Mouse (Mus musculus) embryo, embryonic 10.5 days (tissue): ENCODE measurements around the gene Unc45b.

ENCODE experiments used
- DNase-seq: peaks from one replicate; pipeline ENCODE4 v3.0.0-alpha.2; 2015; ENCODE audit warnings: low spot score

Gene Unc45b

DNA sequence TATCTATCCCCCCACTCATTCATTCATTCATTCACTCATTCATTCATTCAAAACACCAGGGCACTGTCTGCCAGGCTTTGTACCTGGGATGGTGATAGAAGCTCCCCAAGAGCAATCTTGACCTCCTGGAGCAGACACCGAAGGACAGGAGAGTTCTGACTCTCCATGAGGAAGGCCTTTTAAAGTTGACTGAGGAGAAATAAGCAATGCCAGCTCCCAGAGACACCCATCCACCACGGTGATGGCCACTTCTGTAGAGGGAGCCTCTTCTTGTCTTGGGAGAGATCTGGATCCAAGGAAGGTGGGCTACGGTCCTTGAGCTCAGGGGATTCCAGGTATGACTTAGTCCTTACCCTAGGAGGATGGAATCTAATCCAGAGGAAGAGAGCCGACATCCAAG is at the start of gene Unc45b:
TSS of gene Unc45b (plus strand) at position 301 of the 400 bp plus-strand sequence.
- DNase-seq, result no peak

GRCm38 (mm10) chr11:82860759-82861158 is 49.6 kb upstream of the Unc45b start:
- DNase-seq, result no peak

- no peak for DNase-seq
Measured at GRCm38 (mm10) chr11:82861558-82861957, 48.8 kb upstream of the Unc45b start.

DNA sequence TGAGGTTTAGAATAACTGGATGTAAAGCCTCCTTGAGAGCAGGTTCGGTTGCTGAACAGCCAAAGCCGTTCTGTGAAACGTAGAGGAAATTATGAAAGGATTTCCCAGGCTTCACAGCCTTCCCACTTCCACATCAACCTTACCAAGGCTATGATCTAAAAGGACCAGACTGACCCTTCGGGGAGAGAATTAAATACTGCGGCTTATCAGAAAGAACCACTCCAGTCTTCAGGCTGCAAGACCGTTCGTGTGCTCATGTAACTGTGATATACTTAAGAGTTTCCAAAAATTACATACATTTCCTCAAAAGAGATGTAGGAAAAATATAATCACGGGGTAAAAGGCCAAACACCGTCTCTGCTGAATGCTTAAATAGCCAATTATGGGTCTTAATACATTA is 47.7 kb upstream of the Unc45b start:
- DNase-seq, result no peak

- DNase-seq, result no peak
Measured at GRCm38 (mm10) chr11:82863059-82863458, 47.3 kb upstream of the Unc45b start.

DNA sequence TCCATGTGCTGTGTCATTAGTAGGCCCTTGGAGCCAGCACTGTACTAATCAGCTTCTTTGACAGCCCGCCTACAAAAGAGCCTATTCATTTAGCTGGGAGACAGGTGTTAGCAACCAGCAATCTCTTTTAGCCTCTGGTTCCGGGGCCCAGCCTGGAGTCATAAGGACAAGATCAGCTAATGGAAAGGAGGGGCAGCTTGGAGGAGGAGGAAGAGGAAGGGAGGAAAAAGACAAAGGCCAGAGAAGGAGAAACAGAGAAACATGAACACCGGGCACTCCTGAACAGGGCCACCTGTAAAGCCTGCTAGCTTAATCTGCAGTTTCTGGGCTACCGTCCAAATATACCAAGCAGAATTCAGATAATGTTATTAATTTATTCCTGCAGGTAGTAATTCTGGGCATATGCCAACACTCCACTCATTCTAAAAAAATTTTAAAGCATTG is 46.8 kb upstream of the Unc45b start:
- no peak for DNase-seq

DNA sequence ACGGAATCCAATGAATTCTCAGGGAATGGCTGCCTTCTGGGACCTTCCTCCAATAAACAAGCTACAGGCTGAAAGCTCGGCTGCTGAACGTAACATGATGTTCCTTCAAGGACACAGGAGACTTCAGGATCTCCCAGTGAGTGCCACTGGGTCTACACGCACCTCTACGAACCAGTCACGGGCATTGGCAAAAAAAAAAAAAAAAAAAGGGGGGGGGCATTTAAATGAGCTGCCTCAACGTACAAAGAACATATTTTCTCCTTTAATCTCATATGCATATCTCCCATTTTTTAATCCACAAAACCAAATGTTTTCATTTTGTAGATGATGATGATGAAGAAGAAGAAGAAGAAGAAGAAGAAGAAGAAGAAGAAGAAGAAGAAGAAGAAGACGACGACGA is 44.4 kb upstream of the Unc45b start:
- no peak for DNase-seq

DNA sequence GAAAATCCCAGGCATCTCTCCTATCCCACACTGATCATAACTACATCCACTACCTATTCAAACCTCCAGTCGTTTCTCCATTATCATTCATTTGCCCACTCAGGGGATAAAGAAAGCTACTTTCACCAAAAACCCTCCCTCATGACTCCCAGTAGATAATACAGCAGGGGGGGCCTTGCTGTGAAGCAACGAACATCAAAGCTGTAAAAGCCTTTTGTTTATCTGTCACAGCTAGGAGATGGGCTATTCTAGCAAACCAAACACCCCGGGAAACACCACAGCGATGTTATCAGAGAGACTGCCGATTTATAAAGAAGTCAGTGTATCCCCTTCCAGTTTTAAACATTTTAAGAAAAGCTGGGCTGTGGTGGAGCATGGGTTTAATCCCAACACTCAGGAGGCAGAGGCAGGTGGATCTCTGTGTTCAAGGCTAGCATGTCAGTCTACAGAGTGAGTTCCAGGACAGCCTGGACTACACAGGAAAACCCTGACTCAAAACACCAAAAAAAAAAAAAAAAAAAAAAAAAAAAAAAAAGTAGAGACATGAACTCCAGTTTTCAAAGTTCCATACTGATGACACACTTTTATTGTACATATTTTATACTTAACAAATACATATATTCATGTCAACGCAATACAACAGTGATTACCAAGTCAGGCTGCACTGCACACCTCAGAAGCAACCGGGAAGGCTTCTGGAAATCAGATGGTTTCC is 43.3 kb upstream of the Unc45b start:
- DNase-seq, result no peak

- DNase-seq, result no peak
Measured at GRCm38 (mm10) chr11:82867956-82868355, 42.4 kb upstream of the Unc45b start.

DNA sequence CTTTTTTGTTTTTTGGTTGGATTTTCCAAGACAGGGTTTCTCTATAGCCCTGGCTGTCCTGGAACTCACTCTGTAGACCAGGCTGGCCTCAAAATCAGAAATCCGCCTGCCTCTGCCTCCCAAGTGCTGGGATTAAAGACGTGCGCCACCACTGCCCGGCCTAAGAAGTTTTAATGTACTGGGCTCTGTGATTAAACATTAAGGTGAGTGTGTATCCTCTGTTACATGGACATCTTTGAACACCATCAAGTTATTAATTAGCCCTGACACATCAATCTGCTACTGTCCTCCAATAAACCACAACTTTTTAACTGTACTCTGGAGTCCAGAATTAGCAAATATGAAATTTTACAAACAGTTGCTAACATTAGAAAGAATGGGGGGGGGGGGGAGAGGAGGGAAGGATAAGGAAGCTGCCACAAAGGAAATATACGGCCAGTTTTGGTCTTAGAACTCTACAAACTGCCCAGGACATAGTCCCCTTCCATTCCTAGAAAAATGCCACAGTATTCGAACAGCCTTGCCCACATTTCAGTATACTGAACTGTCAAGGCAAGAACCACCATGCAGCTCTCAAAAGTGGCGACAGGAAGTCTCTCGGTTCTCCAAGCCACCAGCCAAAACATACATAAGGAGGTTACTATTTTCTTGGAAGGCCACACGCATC is 40.7 kb upstream of the Unc45b start:
- DNase-seq, result peak; percentile 20

- peak; percentile 61 for DNase-seq
Measured at GRCm38 (mm10) chr11:82870173-82871030, 39.9 kb upstream of the Unc45b start.

GRCm38 (mm10) chr11:82871031-82871446 is 39.3 kb upstream of the Unc45b start, which contains the start of gene Rffl:
Rffl (minus strand) TSS chr11:82871210.
- DNase-seq, result peak; percentile 96

GRCm38 (mm10) chr11:82874924-82875323 is 35.4 kb upstream of the Unc45b start:
- no peak for DNase-seq

DNA sequence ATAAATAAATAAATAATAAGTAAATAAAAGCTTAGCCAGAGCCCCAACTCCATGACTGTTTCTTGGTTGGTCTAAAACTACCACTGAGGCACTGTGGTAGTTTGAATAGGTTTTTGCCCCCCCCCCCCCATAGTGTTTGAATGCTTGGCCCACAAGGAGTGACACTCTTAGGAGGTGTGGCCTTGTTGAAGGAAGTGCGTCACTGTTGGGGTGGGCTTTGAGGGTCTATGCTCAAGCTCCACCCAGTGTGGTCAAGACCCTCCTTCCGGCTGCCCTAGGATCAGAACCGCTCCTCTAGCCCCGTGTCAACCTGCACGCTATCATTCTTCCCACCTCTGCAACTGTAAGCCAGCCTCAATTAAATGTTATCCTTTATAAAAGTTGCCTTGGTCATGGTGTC is 34.7 kb upstream of the Unc45b start:
- DNase-seq, result no peak

DNA sequence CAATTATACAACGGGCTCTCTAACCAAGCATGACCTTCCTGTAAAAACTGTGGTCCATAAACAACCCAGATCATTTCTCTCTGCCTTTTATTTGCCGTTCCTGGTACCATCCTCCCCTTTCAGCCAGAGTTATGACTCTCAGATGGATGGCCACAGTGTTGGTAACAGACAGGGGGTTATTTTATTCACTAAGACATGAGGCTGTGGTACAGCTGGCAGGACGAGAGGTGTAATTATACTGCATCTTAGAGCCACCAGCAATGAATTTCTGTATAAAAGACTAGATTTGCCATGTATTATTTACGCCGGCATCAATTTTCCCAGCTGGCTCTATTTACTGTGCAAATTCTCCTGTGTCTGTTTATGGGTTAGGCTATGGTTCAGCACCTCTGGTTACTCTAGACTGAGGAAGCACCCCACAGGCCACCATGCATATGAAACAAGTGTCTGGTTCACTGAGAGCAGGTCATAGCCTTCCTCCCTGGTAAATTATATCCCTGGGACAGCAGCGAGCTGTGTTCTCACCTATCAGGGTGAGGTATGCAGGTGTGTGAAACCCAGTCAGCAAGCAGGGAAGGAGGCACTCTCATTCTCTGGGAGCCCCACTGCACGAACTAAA is 32.5 kb upstream of the Unc45b start:
- no peak for DNase-seq

DNA sequence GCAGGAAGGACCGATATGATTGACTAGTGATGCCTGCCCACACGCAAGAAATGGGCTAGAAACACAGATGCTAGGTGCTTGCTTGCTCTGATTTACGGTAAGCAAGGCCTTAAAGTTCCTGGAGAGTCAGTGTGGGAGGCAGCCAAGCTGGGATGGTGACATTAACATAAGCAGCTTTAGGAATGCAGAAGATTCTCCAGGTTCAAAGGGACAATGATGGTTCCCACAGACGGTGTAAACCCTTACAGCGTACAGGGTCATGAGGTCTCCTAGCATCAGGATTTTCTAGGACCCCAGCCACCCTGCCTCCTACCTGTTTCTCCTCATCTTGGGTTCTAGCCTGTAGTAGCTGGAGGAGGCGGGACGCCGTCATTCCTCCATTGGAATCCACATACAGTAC is 27.2 kb upstream of the Unc45b start:
- no peak for DNase-seq

- peak; percentile 24 for DNase-seq
Measured at GRCm38 (mm10) chr11:82886559-82886958, 23.8 kb upstream of the Unc45b start.

- DNase-seq, result no peak
Measured at GRCm38 (mm10) chr11:82888491-82888946, 21.8 kb upstream of the Unc45b start.

DNA sequence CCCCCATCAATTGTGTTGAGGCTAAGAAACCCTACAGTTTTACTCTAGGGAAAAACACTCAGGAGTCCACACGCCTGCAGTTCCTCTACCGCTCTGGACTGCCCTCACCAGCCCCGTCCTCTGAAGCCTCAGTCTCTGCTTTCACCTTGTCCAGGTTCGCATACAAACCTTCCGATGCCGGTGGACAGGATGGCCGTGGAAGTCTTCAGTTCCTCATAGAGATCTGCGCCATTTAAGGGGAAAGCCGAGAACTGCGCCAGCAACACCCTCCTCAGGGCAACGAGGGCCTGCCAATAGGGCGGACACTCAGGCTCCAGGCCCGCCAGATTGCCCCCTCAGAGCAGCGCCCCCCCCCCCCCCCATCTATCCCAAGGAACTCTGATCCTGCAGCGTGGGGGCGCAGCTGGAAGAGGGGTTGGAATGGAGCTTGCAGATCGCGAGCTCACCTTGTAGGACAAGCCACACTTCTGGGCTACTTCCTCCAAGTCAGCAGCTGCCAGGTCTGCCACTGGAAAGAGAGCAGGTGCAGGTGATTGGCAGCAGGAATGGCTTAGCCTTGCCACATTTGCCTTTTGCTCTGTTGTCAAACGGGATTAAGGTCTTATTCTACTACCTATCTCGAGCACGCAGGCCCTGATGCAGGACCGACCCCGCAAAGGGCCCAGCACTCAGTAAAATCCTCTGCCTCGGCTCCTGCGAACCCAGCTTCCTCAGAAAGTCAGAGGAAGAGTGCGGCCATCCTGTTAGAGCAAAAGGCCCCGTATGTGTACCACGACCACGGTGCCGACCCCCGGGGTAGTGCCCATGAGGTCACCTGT is 20.6 kb upstream of the Unc45b start:
- no peak for DNase-seq

GRCm38 (mm10) chr11:82890342-82890762 is 20.0 kb upstream of the Unc45b start, which contains the start of gene Rad51d:
Rad51d (minus strand) TSS chr11:82890614.
- DNase-seq, result peak; percentile 97

- DNase-seq, result no peak
Measured at GRCm38 (mm10) chr11:82891936-82892335, 18.4 kb upstream of the Unc45b start, which contains the start of gene Fndc8. Fndc8 (plus strand) TSS chr11:82892124.
